Mouse (Mus musculus) MEL (cell line): ENCODE results near the gene Prss2.

Experiments
- CTCF ChIP-seq, 3 experiments: IDR thresholded peaks in 2 of 3; conservative IDR thresholded peaks in 1 of 3; 2 replicates each; pipeline ENCODE4 v1.5.1; 2011 to 2012; ENCODE audit warnings: low read length in 3 of 3, low read depth in 2 of 3, mild to moderate bottlenecking in 2 of 3, improper control_type of control experiment in 1 of 3, inconsistent platforms in 1 of 3, mixed read lengths in 1 of 3, moderate library complexity in 1 of 3; ENCODE audit not compliant: control insufficient read depth in 1 of 3, insufficient read depth in 1 of 3, poor library complexity in 1 of 3, severe bottlenecking in 1 of 3
- ELF1 ChIP-seq: IDR thresholded peaks from 2 replicates; pipeline ENCODE4 v1.6.1; 2014; ENCODE audit warnings: low read depth, mild to moderate bottlenecking, inconsistent platforms, low read length, improper control_type of control experiment, moderate library complexity
- HCFC1 ChIP-seq: IDR thresholded peaks from 2 replicates; pipeline ENCODE4 v1.6.1; 2012; ENCODE audit warnings: low read depth, mild to moderate bottlenecking, inconsistent platforms, low read length, improper control_type of control experiment, moderate library complexity
- MAFK ChIP-seq: IDR thresholded peaks from 2 replicates; pipeline ENCODE4 v1.6.1; 2011; ENCODE audit warnings: low read depth, mild to moderate bottlenecking, low read length, improper control_type of control experiment, borderline replicate concordance
- MAX ChIP-seq: IDR thresholded peaks from 2 replicates; pipeline ENCODE4 v1.6.1; 2011; ENCODE audit warnings: low read length, improper control_type of control experiment
- NELFE ChIP-seq: IDR thresholded peaks from 2 replicates; pipeline ENCODE4 v1.6.1; 2011; ENCODE audit warnings: low read depth, low read length, improper control_type of control experiment
- POLR2AphosphoS2 ChIP-seq: IDR thresholded peaks from 2 replicates; pipeline ENCODE4 v1.6.1; 2011; ENCODE audit warnings: low read length, improper control_type of control experiment
- RAD21 ChIP-seq: IDR thresholded peaks from 2 replicates; pipeline ENCODE4 v1.6.1; 2011; ENCODE audit warnings: mild to moderate bottlenecking, low read depth, low read length, improper control_type of control experiment
- TBP ChIP-seq: IDR thresholded peaks from 2 replicates; pipeline ENCODE4 v1.8.0; 2011; ENCODE audit warnings: low read depth, low read length, improper control_type of control experiment
- TCF12 ChIP-seq: IDR thresholded peaks from 2 replicates; pipeline ENCODE4 v1.6.1; 2014; ENCODE audit warnings: low read depth, mild to moderate bottlenecking, inconsistent platforms, low read length, improper control_type of control experiment, moderate library complexity
- USF2 ChIP-seq, 2 experiments: IDR thresholded peaks; 2 replicates each; pipeline ENCODE4 v1.6.1; 2011 to 2012; ENCODE audit warnings: improper control_type of control experiment in 2 of 2, low read length in 2 of 2, borderline replicate concordance in 1 of 2, inconsistent platforms in 1 of 2, low read depth in 1 of 2, mild to moderate bottlenecking in 1 of 2; ENCODE audit not compliant: insufficient read depth in 1 of 2
- ZC3H11A ChIP-seq: IDR thresholded peaks from 2 replicates; pipeline ENCODE4 v1.6.1; 2012; ENCODE audit warnings: low read depth, mild to moderate bottlenecking, inconsistent platforms, low read length, improper control_type of control experiment

GRCm38 (mm10) chr6:41569078-41569477 is 47.5 kb downstream of the Prss2 start:
- no peak for TF ChIP-seq HCFC1
- TF ChIP-seq MAX, result no peak
- no peak for TF ChIP-seq RAD21
- TF ChIP-seq ZC3H11A, result no peak
- TF ChIP-seq TCF12, result no peak
- no peak for TF ChIP-seq MAFK
- no peak for TF ChIP-seq CTCF (IDR thresholded peaks at IDR 0.05 in 2 of 3, conservative IDR thresholded peaks at IDR 0.05 in 1 of 3; ENCODE audit: control insufficient read depth in 1 of 3, insufficient read depth in 1 of 3, low read depth in 2 of 3, low read length in 3 of 3, poor library complexity in 1 of 3, severe bottlenecking in 1 of 3)
- no peak for TF ChIP-seq ELF1
- no peak for TF ChIP-seq NELFE
- TF ChIP-seq TBP, result no peak
- TF ChIP-seq USF2 (IDR thresholded peaks at IDR 0.05; ENCODE audit: borderline replicate concordance in 1 of 2, insufficient read depth in 1 of 2, low read depth in 1 of 2, low read length in 2 of 2), result no peak
- no peak for TF ChIP-seq POLR2AphosphoS2
